Mouse (Mus musculus): Measurements from ENCODE around the gene Bcas3. TPM values are rescaled to one million over a fixed set of nuclear protein-coding genes. Genes with fewer than 3 reads are reported as not detected.

Bcas3 gene
- total RNA-seq, 2 experiments from 2014 or later, result 97.0 to 136 TPM

DNA sequence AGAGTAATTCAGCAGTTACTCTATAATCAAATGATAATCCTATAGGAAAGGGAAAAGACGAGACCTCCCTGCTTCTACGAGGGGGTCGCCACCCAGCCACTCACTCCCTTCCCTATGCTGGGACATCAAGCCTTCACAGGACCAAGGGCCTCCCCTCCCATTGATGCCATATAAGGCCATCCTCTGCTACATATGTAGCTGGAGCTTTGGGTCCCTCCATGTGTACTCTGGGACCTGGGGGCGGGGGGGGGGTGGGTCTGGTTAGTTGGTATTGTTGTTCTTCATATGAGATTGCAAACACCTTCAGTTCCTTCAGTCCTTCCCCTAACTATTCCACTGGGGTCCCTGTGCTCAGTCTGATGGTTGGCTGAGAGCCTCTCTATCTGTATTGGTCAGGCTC is 369.0 kb downstream of the Bcas3 start:
- no peak for ATAC-seq (replicated peaks; ENCODE audit: low FRiP score, poor library complexity, severe bottlenecking)

DNA sequence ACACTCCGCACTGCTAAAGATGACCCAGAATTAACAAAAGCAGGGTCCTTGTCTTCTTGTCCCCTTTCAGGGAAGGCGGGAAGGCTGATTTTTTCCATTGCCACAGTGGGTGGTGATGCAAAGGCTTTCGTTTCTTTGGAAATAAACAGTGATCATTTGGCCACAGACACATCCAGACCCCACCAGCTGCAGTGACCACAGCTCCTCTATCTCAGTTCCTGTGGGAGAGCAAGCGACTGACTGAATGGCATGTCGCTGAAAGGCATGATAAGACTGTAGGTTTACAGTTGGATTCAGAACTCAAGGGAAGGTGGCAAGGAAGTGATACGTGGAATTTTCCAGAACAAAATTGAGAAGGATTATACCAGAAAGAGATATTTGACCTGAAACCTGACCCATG is 371.2 kb downstream of the Bcas3 start:
- ATAC-seq (replicated peaks; ENCODE audit: low FRiP score, poor library complexity, severe bottlenecking), result no peak

DNA sequence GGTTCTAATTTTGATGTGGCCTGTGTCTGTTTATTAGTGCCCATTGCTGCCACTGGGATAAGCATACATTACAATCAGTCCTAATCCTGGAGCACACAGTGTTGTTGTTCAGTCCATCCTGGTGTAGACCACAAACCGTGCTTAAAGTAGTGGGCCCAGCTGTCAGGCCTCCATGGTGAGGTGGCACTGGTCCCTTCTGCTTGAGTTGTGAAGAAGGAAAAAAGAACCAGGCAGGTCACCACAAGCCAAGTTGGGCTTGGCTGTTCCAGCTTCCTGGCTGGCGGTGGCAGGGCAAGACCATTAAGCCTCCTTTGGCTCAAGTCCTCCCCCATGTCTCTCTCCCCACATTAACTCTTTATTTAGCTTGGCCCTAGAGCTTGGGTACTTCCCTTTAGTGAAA is 376.8 kb downstream of the Bcas3 start:
- no peak for ATAC-seq (replicated peaks; ENCODE audit: low FRiP score, poor library complexity, severe bottlenecking)

DNA sequence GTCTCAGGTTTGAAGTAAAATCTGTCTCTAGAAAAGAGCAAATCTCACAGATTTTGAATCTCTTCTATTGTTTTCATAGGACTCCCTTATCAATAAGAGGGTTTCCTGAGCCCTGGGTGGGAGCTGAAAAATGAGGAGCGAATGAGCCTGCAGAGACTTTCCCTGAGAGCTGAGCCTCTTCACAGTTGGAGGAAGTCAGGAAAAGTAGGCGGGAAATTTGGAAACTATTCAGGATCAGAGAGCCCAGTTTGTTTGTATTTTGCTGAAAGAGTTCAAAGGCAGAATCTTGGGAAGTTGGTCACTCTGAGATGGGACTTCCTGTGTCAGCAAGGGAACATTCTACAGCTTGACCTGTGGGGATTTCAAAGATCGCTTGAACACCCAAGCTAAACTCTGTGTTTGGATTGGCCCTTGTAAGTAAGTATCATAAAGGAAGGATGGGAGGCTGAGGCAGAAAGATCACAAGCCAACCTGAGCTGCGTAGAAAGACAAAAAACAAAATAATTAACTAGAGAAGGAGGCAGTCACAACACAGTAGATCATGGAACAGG is 379.6 kb downstream of the Bcas3 start:
- no peak for ATAC-seq (replicated peaks; ENCODE audit: low FRiP score, poor library complexity, severe bottlenecking)

DNA sequence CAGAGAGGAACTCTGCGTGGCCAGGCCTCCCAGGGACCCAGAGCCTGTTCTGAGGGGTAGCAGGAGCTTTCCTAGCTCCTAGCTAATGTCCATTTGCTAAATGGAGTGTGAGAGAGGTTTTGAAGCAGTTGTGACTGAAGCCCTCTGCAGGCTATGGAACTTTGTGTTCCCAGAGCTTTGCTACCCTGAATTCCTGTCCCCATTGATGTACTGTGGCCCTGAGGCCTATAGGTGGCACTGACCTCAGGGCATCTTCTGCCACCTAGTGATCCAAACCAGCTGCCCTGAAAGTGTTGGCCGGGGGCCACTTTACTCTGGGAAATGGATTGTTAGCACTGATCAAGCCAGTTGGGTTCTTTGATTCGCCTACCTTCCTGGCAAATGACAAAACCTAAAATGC is 380.6 kb downstream of the Bcas3 start:
- ATAC-seq (replicated peaks; ENCODE audit: low FRiP score, poor library complexity, severe bottlenecking), result peak; percentile 55; the same call in 1 of the 2 replicates

DNA sequence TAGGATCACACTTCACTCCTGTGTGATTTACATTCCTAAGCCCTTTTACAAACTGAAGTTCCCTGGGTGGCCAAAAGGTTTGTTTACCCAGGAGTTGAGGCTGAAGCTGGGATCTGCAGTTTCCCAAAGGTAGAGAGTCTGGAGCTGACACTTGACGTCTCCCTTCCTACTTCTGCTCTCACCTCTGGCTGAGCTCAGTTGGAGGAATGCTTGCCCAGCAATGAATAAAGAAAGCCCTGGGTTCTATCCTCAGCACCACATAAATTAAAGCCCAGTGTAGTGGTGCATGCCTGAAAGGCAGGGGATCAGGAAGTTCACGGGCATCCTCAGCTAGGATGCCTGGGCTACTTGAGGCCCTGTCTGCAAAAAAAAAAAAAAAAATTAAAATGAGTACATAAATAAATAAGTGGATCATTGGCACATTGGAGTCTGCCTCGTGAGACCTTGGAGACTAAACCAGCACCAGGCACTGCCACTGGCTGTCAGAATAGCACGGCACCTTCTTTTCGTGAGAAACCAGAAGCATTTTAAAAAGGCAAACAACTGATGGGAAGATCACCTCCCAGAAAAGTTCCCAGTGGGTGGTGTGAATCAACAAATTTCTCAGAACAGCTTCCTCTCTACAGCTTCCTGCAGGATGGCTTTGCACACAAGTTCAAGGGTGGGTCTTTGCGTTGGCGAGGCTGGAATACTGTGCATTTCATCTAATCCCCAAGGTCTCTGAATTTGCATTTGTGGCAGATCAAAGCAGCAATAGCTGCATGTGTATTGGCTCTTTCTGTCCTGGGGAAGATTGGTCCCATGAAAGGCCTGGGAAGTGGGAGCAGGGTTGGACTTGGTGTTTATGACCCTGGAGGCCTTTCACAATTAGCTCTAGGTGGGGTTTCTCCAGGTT is 381.6 kb downstream of the Bcas3 start:
- no peak for ATAC-seq (replicated peaks; ENCODE audit: low FRiP score, poor library complexity, severe bottlenecking)

DNA sequence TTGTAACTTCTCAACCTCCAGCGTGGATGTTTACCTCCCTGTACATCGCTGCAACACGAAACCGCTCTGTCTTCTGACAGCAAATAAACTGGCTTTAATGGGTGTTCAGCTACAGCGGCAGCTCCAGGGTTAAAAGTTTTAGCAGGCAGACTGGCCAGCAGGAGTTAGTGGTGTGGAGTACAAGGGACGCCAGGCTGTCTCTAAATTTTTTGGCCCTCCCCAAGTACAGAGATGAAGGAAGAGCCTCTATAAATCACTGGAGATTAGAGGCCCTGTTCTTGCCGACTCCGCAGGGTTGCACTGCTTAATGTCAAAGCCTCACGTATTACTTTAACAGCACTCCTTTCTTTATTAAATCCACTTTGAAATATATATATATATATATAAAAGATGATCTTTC is 384.3 kb downstream of the Bcas3 start:
- ATAC-seq (replicated peaks; ENCODE audit: low FRiP score, poor library complexity, severe bottlenecking), result no peak

DNA sequence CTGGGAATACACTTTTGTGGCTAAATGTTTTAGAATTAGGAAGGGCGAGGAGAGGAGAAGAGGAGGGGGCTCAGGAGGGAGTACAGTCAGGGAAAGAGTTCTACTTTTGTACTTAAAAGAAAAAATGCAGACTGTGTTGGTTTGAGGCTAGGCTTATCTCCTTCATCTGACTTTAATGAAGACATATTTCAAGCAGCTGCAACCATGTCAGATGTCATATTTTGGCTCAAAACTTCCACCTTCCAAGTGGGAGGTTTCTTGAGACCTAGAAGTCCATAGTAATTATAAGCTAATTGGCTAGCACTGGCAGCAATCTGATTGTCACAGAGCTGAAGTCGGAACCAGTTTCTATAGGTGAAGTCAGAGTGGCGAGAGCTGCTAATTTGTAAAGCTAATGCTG is 384.9 kb downstream of the Bcas3 start:
- ATAC-seq (replicated peaks; ENCODE audit: low FRiP score, poor library complexity, severe bottlenecking), result no peak

DNA sequence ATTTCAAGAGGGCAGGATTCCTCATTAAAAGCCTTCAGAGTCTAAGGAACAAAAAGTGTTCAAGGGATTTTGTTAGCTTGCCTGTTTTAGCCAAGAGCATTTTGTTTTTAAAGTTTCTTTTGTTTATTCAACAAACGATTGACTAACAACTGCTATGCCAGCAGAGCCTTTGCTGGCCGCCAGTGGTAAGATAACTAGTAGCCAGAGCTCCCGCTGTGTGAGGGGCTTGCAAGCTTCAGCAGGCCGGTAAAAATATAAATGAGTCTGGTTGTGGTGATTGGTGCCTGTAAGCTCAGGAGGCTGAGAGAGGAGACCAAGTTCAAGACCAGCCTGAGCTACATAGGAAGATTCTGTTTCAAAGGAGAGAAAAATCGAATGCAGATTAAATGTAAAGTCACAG is 385.6 kb downstream of the Bcas3 start:
- no peak for ATAC-seq (replicated peaks; ENCODE audit: low FRiP score, poor library complexity, severe bottlenecking)

DNA sequence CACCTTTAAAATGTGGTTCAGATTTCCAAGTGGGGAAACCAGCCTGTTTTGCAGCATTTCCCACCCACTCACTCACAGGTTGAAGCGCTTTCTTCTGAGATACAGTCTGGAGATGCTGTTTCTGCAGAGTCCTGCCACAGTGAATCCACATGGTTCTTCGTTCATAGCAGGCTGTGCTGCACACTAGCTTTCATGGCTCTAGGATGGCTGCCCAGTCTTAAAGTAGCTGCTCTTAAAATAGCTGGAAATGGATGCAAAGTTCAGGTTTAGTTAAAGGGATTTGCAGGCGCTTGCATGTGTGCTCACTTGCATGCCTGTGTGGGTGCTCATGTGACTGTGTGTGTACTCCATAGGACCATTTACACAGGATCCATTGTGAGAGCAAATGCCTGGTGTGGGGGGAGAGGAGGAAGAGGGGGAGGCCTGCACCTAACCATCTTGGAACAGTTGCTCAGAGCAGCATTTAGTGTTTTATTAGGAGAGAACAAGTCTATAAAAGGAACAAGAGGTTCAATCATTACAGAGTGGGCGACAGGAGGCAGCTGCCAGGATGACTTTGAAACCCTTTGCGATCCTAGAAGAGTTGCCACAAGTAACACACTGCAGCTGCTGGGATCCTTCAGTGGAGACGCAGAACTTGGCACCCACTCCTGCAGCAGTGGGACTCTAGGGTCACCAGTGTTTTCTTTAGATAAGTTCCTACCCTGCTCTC is 386.5 kb downstream of the Bcas3 start:
- ATAC-seq (replicated peaks; ENCODE audit: low FRiP score, poor library complexity, severe bottlenecking), result no peak

DNA sequence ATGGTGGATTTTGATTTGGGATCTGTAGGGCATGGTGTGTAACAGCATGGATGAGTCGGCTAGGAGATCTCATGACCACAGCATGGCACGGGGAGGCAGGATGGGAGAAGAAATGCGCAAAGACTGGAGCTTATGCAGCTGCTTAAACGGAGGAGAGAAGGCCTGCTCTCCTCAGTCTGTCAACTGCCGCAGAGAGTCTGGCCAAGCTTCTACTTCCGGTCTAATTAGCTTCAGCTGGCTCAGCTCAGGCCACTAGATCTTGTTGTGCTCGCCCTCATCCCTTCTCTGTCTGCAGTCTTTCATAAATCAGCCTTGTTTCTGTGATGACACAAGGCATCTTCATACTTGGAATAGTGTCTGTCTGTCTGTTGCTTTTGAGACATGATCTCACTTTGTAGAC is 393.4 kb downstream of the Bcas3 start:
- ATAC-seq (replicated peaks; ENCODE audit: low FRiP score, poor library complexity, severe bottlenecking), result no peak

DNA sequence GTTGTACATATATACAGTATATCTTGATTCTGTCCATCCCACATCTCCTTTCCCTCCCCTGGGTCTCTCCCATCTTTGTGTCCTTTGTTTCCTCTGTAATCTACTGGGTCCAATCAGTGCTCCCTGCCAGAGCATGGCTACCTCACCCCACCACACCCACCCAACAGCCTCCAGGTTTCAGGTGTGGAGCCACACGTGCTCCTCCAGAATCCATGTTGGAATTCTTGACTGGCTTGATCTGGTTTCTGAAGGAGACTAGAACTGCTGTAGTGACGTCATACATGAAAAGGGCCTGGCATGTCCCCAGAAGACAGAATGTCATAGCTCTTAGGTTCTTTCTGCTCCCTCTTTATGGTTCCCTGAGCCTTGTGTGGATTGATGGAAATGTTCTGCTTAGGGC is 395.9 kb downstream of the Bcas3 start:
- ATAC-seq (replicated peaks; ENCODE audit: low FRiP score, poor library complexity, severe bottlenecking), result no peak

DNA sequence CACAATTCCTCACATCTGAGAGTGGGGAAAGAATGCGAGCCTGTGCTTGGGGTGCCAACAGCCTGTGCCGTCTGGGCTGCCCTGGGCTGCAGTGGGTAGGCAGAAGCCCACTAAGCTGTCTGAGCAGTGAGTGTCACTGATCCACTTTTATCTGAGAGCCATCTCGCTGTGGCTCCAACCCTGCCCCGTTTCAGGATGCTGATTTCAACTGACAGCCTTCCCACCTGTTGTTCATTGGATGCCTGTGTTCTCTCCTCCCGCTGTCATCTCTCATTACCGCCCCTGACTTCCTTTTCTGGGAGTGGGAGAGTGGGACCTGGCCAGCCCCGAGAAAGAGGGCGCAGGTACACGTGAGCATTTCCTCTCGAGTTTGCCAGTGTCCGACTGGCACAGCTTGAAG is 398.2 kb downstream of the Bcas3 start:
- no peak for ATAC-seq (replicated peaks; ENCODE audit: low FRiP score, poor library complexity, severe bottlenecking)

DNA sequence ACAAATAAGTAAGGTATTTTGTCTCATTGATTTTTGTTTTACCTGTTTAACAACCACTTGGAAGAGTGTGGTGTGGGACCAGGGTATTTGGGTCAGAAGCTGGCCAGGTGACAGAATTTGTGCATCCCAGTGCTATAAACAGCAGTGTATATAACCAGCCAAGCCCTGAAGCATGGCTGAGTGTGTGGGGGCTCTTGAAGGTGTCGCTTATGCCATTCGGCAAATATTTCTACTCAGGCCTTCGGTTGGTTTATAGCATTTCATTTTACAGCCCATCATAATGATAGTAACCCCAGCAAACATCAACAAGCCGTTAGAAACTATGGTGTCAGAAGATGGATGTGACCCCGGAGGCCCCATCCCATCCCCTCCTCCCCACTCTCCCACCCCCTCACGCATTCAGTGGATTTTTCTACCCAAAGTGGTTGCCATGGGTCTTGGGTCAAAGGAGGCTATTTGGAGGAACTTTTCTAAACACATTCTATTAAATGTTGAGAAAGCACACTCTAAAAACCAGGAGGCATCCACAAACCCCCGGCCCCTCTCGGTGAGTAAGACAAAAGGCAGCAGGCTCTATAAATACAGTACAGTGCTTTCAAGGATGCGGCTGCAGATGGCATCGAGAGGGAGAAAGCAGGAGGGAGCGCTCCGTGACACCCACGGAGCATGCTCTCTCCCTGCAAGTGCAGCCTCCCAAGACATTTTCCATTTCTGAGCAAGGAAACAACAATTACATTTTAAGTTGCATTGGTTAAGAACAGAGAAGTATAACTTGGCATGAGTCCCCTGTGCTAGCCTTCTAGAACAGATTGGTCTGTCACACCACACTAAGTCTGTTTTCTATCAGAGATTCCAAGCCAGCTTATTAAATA is 401.9 kb downstream of the Bcas3 start:
- ATAC-seq (replicated peaks; ENCODE audit: low FRiP score, poor library complexity, severe bottlenecking), result no peak

DNA sequence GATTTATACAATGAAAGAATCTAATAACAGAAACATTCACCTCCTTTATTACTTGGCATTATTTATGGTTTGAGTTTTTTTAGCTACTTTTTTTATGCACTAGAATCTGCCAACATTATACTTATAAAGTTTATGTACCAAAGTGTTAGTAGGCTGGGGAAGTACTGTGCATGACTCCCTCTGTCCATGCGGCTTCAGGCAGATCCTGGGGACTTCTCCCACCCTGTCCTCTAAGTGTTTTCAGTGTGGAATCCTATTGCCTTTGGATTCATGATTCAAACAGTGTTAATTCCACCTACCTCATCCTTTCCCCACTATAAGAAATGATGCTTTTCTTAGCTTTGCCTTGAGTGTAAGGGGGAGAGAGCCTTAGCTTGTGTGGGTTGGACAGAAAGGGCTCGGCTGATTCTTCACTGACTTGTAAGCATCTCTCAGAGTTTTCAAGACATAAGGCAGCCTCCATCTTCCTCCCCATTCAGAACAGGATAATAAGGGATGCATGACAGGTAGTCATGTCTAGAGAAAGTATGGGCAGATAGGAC is 402.6 kb downstream of the Bcas3 start:
- no peak for ATAC-seq (replicated peaks; ENCODE audit: low FRiP score, poor library complexity, severe bottlenecking)

DNA sequence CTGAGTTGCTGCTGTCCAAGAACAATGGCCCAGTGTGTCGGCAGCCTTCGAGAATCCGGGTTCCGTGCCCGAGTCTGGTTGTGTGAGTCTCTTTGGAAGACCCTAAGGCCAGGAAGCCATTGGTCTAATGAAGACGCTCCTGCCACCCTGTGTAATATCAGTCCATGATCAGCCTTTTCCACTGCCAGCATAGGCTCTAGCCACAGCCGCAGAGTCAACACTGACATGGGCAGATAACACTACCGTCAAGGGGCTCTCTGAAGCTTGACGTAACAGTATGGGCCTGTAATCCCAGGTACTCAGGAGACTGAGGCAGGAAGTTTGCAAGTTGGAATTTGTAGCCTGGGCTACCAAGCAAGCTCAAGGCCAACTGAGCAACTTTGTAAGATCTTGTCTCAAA is 405.9 kb downstream of the Bcas3 start:
- ATAC-seq (replicated peaks; ENCODE audit: low FRiP score, poor library complexity, severe bottlenecking), result no peak

DNA sequence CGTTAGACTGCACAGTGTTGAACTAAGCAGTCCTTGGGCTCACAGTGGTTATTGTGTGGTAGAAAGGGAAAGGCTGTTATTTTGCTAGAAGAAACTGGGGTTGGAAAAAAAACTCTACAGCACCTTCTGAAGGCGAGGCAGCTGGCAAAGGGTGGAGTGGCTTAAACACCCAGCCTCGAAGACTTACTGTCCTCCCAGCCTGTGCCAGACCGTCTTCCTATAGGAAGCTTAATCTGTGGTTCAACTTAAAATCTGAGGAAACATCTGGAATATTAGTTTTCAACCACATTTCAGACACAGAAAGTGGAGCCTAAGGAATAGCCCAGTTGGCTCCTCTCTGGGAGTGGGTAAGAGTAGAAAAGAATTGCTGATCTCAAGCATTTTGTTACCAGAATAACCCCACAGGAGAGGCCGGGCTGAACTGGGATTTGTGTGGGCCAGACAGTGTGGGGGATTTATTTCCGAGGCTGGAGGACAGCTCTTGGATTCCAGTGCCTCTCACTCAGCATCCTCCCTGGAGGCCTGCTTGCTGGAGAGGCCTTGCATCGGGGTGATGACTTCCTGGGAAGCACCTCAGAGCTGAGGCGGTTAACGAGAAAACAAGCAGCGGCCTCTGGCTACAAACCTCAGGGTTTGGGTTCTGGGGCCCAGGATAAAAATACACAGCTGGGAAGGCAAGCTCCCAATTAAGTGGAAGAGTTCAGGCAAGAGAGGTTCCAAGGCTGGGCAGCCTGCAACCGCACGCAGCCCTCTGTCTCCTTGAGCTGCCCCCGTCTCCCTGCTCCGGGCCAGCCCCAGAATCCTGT is 406.9 kb downstream of the Bcas3 start:
- ATAC-seq (replicated peaks; ENCODE audit: low FRiP score, poor library complexity, severe bottlenecking), result no peak

DNA sequence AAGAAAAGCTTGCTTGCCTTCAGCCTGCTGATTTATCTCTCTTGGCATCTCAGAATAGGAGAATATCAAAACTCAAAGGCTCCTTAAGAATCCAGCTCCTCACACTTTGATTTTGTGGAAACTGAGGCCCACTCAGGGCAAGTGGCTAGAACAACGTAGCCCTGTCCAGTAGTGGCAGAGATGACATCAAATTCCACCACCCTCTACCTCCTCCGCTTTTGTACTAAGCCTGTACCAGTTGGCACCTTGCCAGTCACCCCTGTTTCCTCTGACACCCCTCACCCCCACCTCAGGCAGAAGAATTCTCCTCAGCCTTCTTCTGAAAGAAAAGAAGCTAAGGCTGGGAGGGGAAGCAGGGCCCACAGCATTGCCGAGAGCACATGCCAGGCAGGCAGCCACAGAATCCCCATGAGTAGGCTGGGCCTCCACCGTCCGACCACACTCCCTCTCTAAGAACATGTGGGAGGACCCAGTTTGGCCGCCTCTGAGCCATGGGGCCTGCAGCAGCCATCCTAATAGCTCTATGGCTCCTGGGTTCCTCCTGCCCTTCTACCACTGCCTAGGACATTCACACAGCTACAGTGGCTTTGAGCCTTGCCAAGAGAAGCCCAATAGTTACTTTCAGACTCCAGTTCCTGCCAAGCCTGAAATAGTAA is 407.6 kb downstream of the Bcas3 start:
- no peak for ATAC-seq (replicated peaks; ENCODE audit: low FRiP score, poor library complexity, severe bottlenecking)

DNA sequence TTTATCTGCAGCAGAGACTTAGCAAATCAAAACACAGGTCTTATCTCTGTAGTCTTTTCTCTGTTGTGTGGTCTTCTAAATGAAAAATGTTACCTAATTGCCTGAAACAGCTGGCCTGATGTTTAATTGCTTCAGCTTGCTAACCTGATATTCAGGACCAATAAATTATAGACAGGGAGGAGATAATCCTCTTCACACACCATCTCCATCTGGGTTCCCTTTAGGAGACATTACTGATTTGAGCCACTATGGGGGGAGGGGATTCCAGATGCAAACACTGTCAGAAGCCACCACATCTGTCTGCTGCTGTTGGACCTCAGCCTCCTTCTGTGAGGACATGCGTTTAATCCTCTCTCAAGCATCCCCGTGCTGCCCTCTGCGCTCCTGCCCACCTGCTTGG is 408.2 kb downstream of the Bcas3 start:
- no peak for ATAC-seq (replicated peaks; ENCODE audit: low FRiP score, poor library complexity, severe bottlenecking)
